Mouse (Mus musculus) frontal cortex, postnatal 10 days (tissue): ENCODE measurements around the gene Zfp710.

Source experiments
- DNase-seq, 2 experiments: peaks; one replicate each; pipeline ENCODE4 v3.0.0; 2022; ENCODE audit warnings: low spot score in 2 of 2, mixed read lengths in 1 of 2

Zfp710 gene

GRCm38 (mm10) chr7:80076961-80077716 lies 52.5 kb downstream of the Zfp710 start:
- no peak for DNase-seq

- DNase-seq: no peak
Measured at GRCm38 (mm10) chr7:80077801-80078200, 53.2 kb downstream of the Zfp710 start.

- peak; percentile 69 to 83 for DNase-seq
Measured at GRCm38 (mm10) chr7:80078792-80079301, 54.2 kb downstream of the Zfp710 start.

GRCm38 (mm10) chr7:80081586-80082554 lies 57.3 kb downstream of the Zfp710 start:
- DNase-seq: no peak

- DNase-seq: peak in 1 of 2 experiments; percentile 48
Measured at GRCm38 (mm10) chr7:80084484-80084931, 59.9 kb downstream of the Zfp710 start.

- no peak for DNase-seq
Measured at GRCm38 (mm10) chr7:80085970-80086715, 61.5 kb downstream of the Zfp710 start.

- no peak for DNase-seq
Measured at GRCm38 (mm10) chr7:80088191-80088590, 63.6 kb downstream of the Zfp710 start.

- DNase-seq: no peak
Measured at GRCm38 (mm10) chr7:80090191-80091003, 65.8 kb downstream of the Zfp710 start.

GRCm38 (mm10) chr7:80091004-80091865 lies 66.6 kb downstream of the Zfp710 start:
- no peak for DNase-seq

- no peak for DNase-seq
Measured at GRCm38 (mm10) chr7:80091866-80092210, 67.2 kb downstream of the Zfp710 start.

GRCm38 (mm10) chr7:80092351-80093046 lies 67.9 kb downstream of the Zfp710 start:
- DNase-seq: peak; percentile 47 to 63

- no peak for DNase-seq
Measured at GRCm38 (mm10) chr7:80094481-80094880, 69.9 kb downstream of the Zfp710 start.

GRCm38 (mm10) chr7:80095598-80096309 lies 71.1 kb downstream of the Zfp710 start:
- DNase-seq: no peak

GRCm38 (mm10) chr7:80098389-80098976 lies 73.9 kb downstream of the Zfp710 start:
- DNase-seq: no peak

GRCm38 (mm10) chr7:80103335-80103734 lies 78.7 kb downstream of the Zfp710 start:
- DNase-seq: no peak

- DNase-seq: no peak
Measured at GRCm38 (mm10) chr7:80105637-80106390, 81.2 kb downstream of the Zfp710 start.

- no peak for DNase-seq
Measured at GRCm38 (mm10) chr7:80106441-80106840, 81.8 kb downstream of the Zfp710 start.
